Mouse (Mus musculus) limb, embryonic 13.5 days (tissue): ENCODE measurements around the gene Stk39. TPM values are rescaled to one million over a fixed set of nuclear protein-coding genes. Genes with fewer than 3 reads are reported as not detected.

Experiments used
- ATAC-seq: fragments of 200-750 bp; cut with Nextera tagmentation; 2 replicates; pipeline ENCODE4 v1.8.0; 2017; ENCODE audit warnings: low read depth, moderate number of reproducible peaks, moderate TSS enrichment; ENCODE audit not compliant: low FRiP score
- H3K27ac ChIP-seq: fragments of 300-500 bp; sonication (generic); 2 replicates; pipeline ENCODE4 v1.5.1; 2015; ENCODE audit warnings: inconsistent platforms, mild to moderate bottlenecking, moderate library complexity
- H3K27me3 ChIP-seq: fragments of 300-500 bp; sonication (generic); 2 replicates; pipeline ENCODE4 v1.6.1; 2015; ENCODE audit warnings: mild to moderate bottlenecking, inconsistent platforms
- H3K36me3 ChIP-seq: fragments of 300-500 bp; sonication (generic); 2 replicates; pipeline ENCODE4 v1.6.1; 2015; ENCODE audit warnings: inconsistent platforms, mild to moderate bottlenecking, moderate library complexity
- H3K4me1 ChIP-seq: fragments of 300-500 bp; sonication (generic); 2 replicates; pipeline ENCODE4 v1.6.1; 2015; ENCODE audit warnings: inconsistent platforms
- H3K4me2 ChIP-seq: fragments of 300-500 bp; sonication (generic); replicated peaks from 2 replicates; pipeline ENCODE4 v1.6.1; 2015; ENCODE audit warnings: inconsistent platforms, mild to moderate bottlenecking, moderate library complexity
- H3K4me3 ChIP-seq: fragments of 300-500 bp; sonication (generic); 2 replicates; pipeline ENCODE4 v1.5.1; 2015; ENCODE audit warnings: moderate library complexity, mild to moderate bottlenecking, inconsistent platforms
- H3K9ac ChIP-seq: fragments of 300-500 bp; sonication (generic); 2 replicates; pipeline ENCODE4 v1.6.1; 2015; ENCODE audit warnings: mild to moderate bottlenecking, inconsistent platforms
- H3K9me3 ChIP-seq: fragments of 300-500 bp; sonication (generic); 2 replicates; pipeline ENCODE4 v1.6.1; 2016; ENCODE audit warnings: inconsistent platforms
- WGBS: fragments of 180-500 bp; shearing (Covaris S2); methylation state at CpG from one replicate; pipeline ENCODE4 v1.1.7; 2015; 5-methylcytosine and 5-hydroxymethylcytosine counted together
- polyA plus RNA-seq: library from polyadenylated mRNA; unstranded; fragments of >200 nt; fragmentation: Nextera tagmentation; extraction: Ambion mirVana; gene quantifications from 2 replicates; pipeline ENCODE4 v1.2.1, GENCODE M21; 2015

The Stk39 gene
- polyA plus RNA-seq, 1 experiment from 2014 or later, result 14.8 TPM

- H3K27ac ChIP-seq, result no peak overlapping the region
- 10% methylated on average over 6 of the region's 6 CpGs for WGBS
- H3K36me3 ChIP-seq, result peaks cover 10% of the 10 kb centered on the region
- no peak for ATAC-seq
- H3K4me2 ChIP-seq, result no peak overlapping the region
- no peaks in the 10 kb centered on the region for H3K4me1 ChIP-seq
- no peaks in the 10 kb centered on the region; the same call in 1 of the 2 replicates for H3K27me3 ChIP-seq
- H3K4me3 ChIP-seq, result no peak overlapping the region
- no peak overlapping the region for H3K9ac ChIP-seq
- no peaks in the 10 kb centered on the region for H3K9me3 ChIP-seq
Observed at GRCm38 (mm10) chr2:68350621-68351020, 121.4 kb downstream of the Stk39 start.

GRCm38 (mm10) chr2:68349593-68350383 is 122.3 kb downstream of the Stk39 start:
- H3K4me3 ChIP-seq, result no peak overlapping the region
- no peaks in the 10 kb centered on the region; the same call in 1 of the 2 replicates for H3K27me3 ChIP-seq
- 60% methylated on average over 24 of the region's 24 CpGs for WGBS
- no peaks in the 10 kb centered on the region for H3K4me1 ChIP-seq
- H3K9me3 ChIP-seq, result no peaks in the 10 kb centered on the region
- ATAC-seq, result peak; percentile 58
- peaks cover 10% of the 10 kb centered on the region for H3K36me3 ChIP-seq
- no peak overlapping the region for H3K4me2 ChIP-seq
- no peak overlapping the region for H3K9ac ChIP-seq
- no peak overlapping the region for H3K27ac ChIP-seq

GRCm38 (mm10) chr2:68348966-68349365 is 123.1 kb downstream of the Stk39 start:
- Histone ChIP-seq H3K9me3 (no peaks in the 10 kb centered on the region), H3K4me2 (no peak overlapping the region), H3K27me3 (no peaks in the 10 kb centered on the region; the same call in 1 of the 2 replicates), H3K36me3 (peaks cover 12% of the 10 kb centered on the region), H3K27ac (no peak overlapping the region), H3K9ac (no peak overlapping the region), H3K4me1 (no peaks in the 10 kb centered on the region), H3K4me3 (no peak overlapping the region)
- no peak for ATAC-seq
- 88% methylated on average over 12 of the region's 12 CpGs for WGBS

- no peak for ATAC-seq
- no peaks in the 10 kb centered on the region; the same call in 1 of the 2 replicates for H3K27me3 ChIP-seq
Observed at GRCm38 (mm10) chr2:68346606-68347237, 125.3 kb downstream of the Stk39 start.

GRCm38 (mm10) chr2:68345269-68345668 is 126.8 kb downstream of the Stk39 start:
- WGBS, result 90% methylated on average over 9 of the region's 9 CpGs
- no peaks in the 10 kb centered on the region for H3K4me1 ChIP-seq
- no peaks in the 10 kb centered on the region for H3K9me3 ChIP-seq
- peak; percentile 22; the same call in 1 of the 2 replicates for ATAC-seq
- H3K36me3 ChIP-seq, result peaks cover 15% of the 10 kb centered on the region; the same call in 1 of the 2 replicates
- H3K27ac ChIP-seq, result no peak overlapping the region
- H3K4me3 ChIP-seq, result no peak overlapping the region
- H3K9ac ChIP-seq, result no peak overlapping the region
- no peak overlapping the region for H3K4me2 ChIP-seq
- H3K27me3 ChIP-seq, result no peaks in the 10 kb centered on the region; the same call in 1 of the 2 replicates

More at GRCm38 (mm10) chr2:68346606-68347237, 125.3 kb downstream of the Stk39 start:
- Histone ChIP-seq H3K4me2 (no peak overlapping the region), H3K27ac (no peak overlapping the region), H3K4me3 (no peak overlapping the region), H3K36me3 (peaks cover 15% of the 10 kb centered on the region; the same call in 1 of the 2 replicates), H3K9ac (no peak overlapping the region), H3K4me1 (no peaks in the 10 kb centered on the region), H3K9me3 (no peaks in the 10 kb centered on the region)
- WGBS, result 78% methylated on average over 8 of the region's 8 CpGs

GRCm38 (mm10) chr2:68343751-68344150 is 128.3 kb downstream of the Stk39 start:
- no peak for ATAC-seq
- H3K4me1 ChIP-seq, result no peaks in the 10 kb centered on the region
- no peak overlapping the region for H3K4me2 ChIP-seq
- no peak overlapping the region for H3K27ac ChIP-seq
- H3K9me3 ChIP-seq, result no peaks in the 10 kb centered on the region
- 84% methylated on average over 4 of the region's 4 CpGs for WGBS
- H3K9ac ChIP-seq, result no peak overlapping the region
- H3K36me3 ChIP-seq, result peaks cover 15% of the 10 kb centered on the region; the same call in 1 of the 2 replicates
- H3K27me3 ChIP-seq, result no peaks in the 10 kb centered on the region; the same call in 1 of the 2 replicates
- H3K4me3 ChIP-seq, result no peak overlapping the region

- H3K9me3 ChIP-seq, result no peaks in the 10 kb centered on the region
- H3K4me2 ChIP-seq, result no peak overlapping the region
- peaks cover 11% of the 10 kb centered on the region; the same call in 1 of the 2 replicates for H3K36me3 ChIP-seq
- WGBS, result 96% methylated on average over 7 of the region's 7 CpGs
- H3K27me3 ChIP-seq, result no peaks in the 10 kb centered on the region
- H3K9ac ChIP-seq, result no peak overlapping the region
- H3K4me3 ChIP-seq, result no peak overlapping the region
- H3K4me1 ChIP-seq, result no peaks in the 10 kb centered on the region
- ATAC-seq, result no peak
- no peak overlapping the region for H3K27ac ChIP-seq
Observed at GRCm38 (mm10) chr2:68342122-68342646, 129.9 kb downstream of the Stk39 start.

- Histone ChIP-seq H3K36me3 (no peaks in the 10 kb centered on the region), H3K27me3 (no peaks in the 10 kb centered on the region), H3K4me3 (no peak overlapping the region), H3K9ac (no peak overlapping the region), H3K9me3 (no peaks in the 10 kb centered on the region), H3K4me1 (no peaks in the 10 kb centered on the region), H3K27ac (no peak overlapping the region), H3K4me2 (no peak overlapping the region)
- 88% methylated on average over 6 of the region's 6 CpGs for WGBS
- ATAC-seq, result no peak
Observed at GRCm38 (mm10) chr2:68336913-68337312, 135.2 kb downstream of the Stk39 start.

- ATAC-seq, result no peak
- H3K27me3 ChIP-seq, result no peaks in the 10 kb centered on the region
- no peaks in the 10 kb centered on the region for H3K9me3 ChIP-seq
- no peak overlapping the region for H3K4me3 ChIP-seq
- H3K9ac ChIP-seq, result no peak overlapping the region
- no peaks in the 10 kb centered on the region for H3K4me1 ChIP-seq
- no peak overlapping the region for H3K27ac ChIP-seq
- no peak overlapping the region for H3K4me2 ChIP-seq
- H3K36me3 ChIP-seq, result no peaks in the 10 kb centered on the region
- WGBS, result 69% methylated on average over 5 of the region's 5 CpGs
Observed at GRCm38 (mm10) chr2:68334945-68335344, 137.1 kb downstream of the Stk39 start.

GRCm38 (mm10) chr2:68325306-68325705 is 146.8 kb downstream of the Stk39 start:
- no peaks in the 10 kb centered on the region for H3K4me1 ChIP-seq
- 63% methylated on average over 5 of the region's 5 CpGs for WGBS
- no peak for ATAC-seq
- H3K4me3 ChIP-seq, result no peak overlapping the region
- no peak overlapping the region for H3K9ac ChIP-seq
- no peak overlapping the region for H3K4me2 ChIP-seq
- no peaks in the 10 kb centered on the region for H3K36me3 ChIP-seq
- no peaks in the 10 kb centered on the region for H3K27me3 ChIP-seq
- H3K27ac ChIP-seq, result no peak overlapping the region
- H3K9me3 ChIP-seq, result no peaks in the 10 kb centered on the region

GRCm38 (mm10) chr2:68321230-68321629 is 150.8 kb downstream of the Stk39 start:
- WGBS, result 90% methylated on average over 5 of the region's 5 CpGs
- Histone ChIP-seq H3K27ac (no peak overlapping the region), H3K9ac (no peak overlapping the region), H3K4me3 (no peak overlapping the region), H3K36me3 (no peaks in the 10 kb centered on the region), H3K4me1 (peaks cover 22% of the 10 kb centered on the region), H3K27me3 (no peaks in the 10 kb centered on the region), H3K4me2 (no peak overlapping the region), H3K9me3 (no peaks in the 10 kb centered on the region)
- no peak for ATAC-seq

- H3K4me3 ChIP-seq, result no peak overlapping the region
- H3K9me3 ChIP-seq, result no peaks in the 10 kb centered on the region
- 70% methylated on average over 10 of the region's 10 CpGs for WGBS
- no peaks in the 10 kb centered on the region for H3K36me3 ChIP-seq
- H3K9ac ChIP-seq, result no peak overlapping the region
- peaks cover 26% of the 10 kb centered on the region for H3K4me1 ChIP-seq
- ATAC-seq, result no peak
- no peak overlapping the region for H3K4me2 ChIP-seq
- H3K27ac ChIP-seq, result no peak overlapping the region
- H3K27me3 ChIP-seq, result no peaks in the 10 kb centered on the region
Observed at GRCm38 (mm10) chr2:68320670-68321069, 151.4 kb downstream of the Stk39 start.
